Mouse (Mus musculus): Measurements from ENCODE around the gene E430018J23Rik. TPM values are rescaled to one million over a fixed set of nuclear protein-coding genes. Genes with fewer than 3 reads are reported as not detected.
"Not testable (repeated sequence)": the region's sequence is repeated elsewhere in the genome, so short reads cannot be mapped to it uniquely, and the experiment has no call there.

Gene E430018J23Rik
- polyA plus RNA-seq, 1 experiment from 2014 or later, result 9.7 TPM

DNA sequence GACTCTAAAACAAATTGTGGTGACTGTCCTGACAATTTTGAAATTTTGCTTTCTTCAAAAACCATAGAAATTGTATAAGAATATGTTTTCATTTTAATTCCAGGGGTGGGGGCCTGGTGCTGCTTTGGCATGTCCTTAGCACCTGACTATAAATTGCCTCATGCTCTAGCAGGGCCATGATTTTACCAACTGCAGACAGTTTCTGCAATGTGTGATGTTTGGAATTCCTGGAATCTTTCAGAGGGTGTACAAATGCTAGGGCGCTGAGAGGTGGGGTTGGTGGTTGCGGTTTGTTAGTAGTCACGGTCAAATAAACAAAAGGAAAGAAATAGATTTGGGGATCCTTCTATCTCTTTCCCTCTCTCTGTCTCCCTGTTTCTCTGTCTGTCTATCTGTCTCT lies 27.2 kb downstream of the E430018J23Rik start:
- no peaks in the 10 kb centered on the region for H3K4me1 ChIP-seq (replicated peaks; ENCODE audit: control insufficient read depth, insufficient read depth, low read length)
- H3K4me2 ChIP-seq (ENCODE audit: low read length), result no peak overlapping the region
- 0 out of 2 replicates have a peak, but pooled peaks cover 3% of the 10 kb centered on the region for H3K9me3 ChIP-seq (ENCODE audit: control insufficient read depth, low read length)
- H3K27me3 ChIP-seq (replicated peaks; ENCODE audit: control insufficient read depth, insufficient read depth, low read length), result peaks cover 6% of the 10 kb centered on the region; the same call in 1 of the 2 replicates
- ATAC-seq (replicated peaks; ENCODE audit: low FRiP score, low TSS enrichment, low read depth), result no peak
- H3K27ac ChIP-seq (ENCODE audit: low read depth), result no peak overlapping the region
- no peak overlapping the region for H3K4me3 ChIP-seq (ENCODE audit: low read depth, low read length)
- H3K36me3 ChIP-seq (ENCODE audit: control insufficient read depth, insufficient read depth, low read length), result no peaks in the 10 kb centered on the region
- WGBS, result 57% methylated on average over 3 of the region's 3 CpGs
- DNase-seq (ENCODE audit: low spot score), result no peak
- H3K9ac ChIP-seq (ENCODE audit: low read length), result no peak overlapping the region

- 56% methylated on average over 4 of the region's 4 CpGs for WGBS
- H3K4me1 ChIP-seq (replicated peaks; ENCODE audit: control insufficient read depth, insufficient read depth, low read length), result no peaks in the 10 kb centered on the region
- H3K4me2 ChIP-seq (ENCODE audit: low read length), result peak overlapping the region; percentile 59
- H3K36me3 ChIP-seq (ENCODE audit: control insufficient read depth, insufficient read depth, low read length), result no peaks in the 10 kb centered on the region
- no peak overlapping the region; the same call in 1 of the 2 replicates for H3K9ac ChIP-seq (ENCODE audit: low read length)
- DNase-seq (ENCODE audit: low spot score) (no peak), ATAC-seq (replicated peaks; ENCODE audit: low FRiP score, low TSS enrichment, low read depth) (no peak)
- H3K27me3 ChIP-seq (replicated peaks; ENCODE audit: control insufficient read depth, insufficient read depth, low read length), result peaks cover 6% of the 10 kb centered on the region; the same call in 1 of the 2 replicates
- no peak overlapping the region for H3K27ac ChIP-seq (ENCODE audit: low read depth)
- peak overlapping the region; percentile 31; the same call in 1 of the 2 replicates for H3K4me3 ChIP-seq (ENCODE audit: low read depth, low read length)
- H3K9me3 ChIP-seq (ENCODE audit: control insufficient read depth, low read length), result 0 out of 2 replicates have a peak, but pooled peaks cover 3% of the 10 kb centered on the region
Measured at GRCm38 (mm10) chr7:127364166-127364565, 29.3 kb downstream of the E430018J23Rik start.

DNA sequence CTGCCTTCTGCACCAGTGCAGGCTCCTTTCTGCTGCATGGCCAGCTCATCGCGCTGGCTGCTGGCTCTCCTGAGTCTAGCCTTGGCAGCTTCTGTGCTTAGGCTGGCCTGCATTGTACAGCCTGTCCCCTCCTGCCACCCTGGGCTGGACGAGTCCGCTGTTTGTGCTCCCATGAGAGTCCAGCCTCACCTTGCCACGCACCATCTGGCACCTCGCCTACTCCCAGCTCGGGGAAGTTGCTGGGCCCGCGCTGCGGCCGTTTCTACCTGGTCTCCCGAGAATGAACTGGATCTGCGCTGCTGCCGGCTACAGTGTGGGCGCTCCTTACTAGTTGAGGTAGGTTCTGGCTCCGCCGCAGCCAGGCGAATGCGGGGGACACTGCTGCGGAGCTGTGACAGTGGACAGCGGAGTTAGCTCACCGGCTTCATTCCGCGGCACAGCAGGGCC lies 29.9 kb downstream of the E430018J23Rik start:
- Histone ChIP-seq H3K27me3 (replicated peaks; ENCODE audit: control insufficient read depth, insufficient read depth, low read length) (peaks cover 6% of the 10 kb centered on the region; the same call in 1 of the 2 replicates), H3K9ac (ENCODE audit: low read length) (peak overlapping the region; percentile 51; the same call in 1 of the 2 replicates), H3K4me3 (ENCODE audit: low read depth, low read length) (peak overlapping the region; percentile 31), H3K9me3 (ENCODE audit: control insufficient read depth, low read length) (0 out of 2 replicates have a peak, but pooled peaks cover 3% of the 10 kb centered on the region), H3K36me3 (ENCODE audit: control insufficient read depth, insufficient read depth, low read length) (no peaks in the 10 kb centered on the region), H3K4me2 (ENCODE audit: low read length) (peak overlapping the region; percentile 59), H3K4me1 (replicated peaks; ENCODE audit: control insufficient read depth, insufficient read depth, low read length) (no peaks in the 10 kb centered on the region), H3K27ac (ENCODE audit: low read depth) (no peak overlapping the region)
- 2% methylated on average over 24 of the region's 24 CpGs for WGBS
- DNase-seq (ENCODE audit: low spot score) (peak; percentile 77), ATAC-seq (replicated peaks; ENCODE audit: low FRiP score, low TSS enrichment, low read depth) (peak; percentile 25; the same call in 1 of the 2 replicates)

DNA sequence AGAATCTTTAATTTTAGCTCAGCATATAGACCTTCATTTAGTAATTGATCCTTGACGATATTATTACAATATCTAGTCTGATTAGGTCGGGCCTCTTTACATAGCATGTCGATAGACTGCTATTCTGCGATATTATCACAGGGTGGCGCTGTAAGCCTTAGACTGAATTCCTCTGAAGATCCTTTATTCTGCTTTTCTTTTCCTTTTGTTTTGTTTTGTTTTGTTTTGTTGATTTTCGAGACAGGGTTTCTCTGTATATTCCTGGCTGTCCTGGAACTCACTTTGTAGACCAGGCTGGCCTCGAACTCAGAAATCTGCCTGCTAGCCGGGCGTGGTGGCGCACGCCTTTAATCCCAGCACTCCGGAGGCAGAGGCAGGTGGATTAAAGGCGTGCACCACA lies 31.0 kb downstream of the E430018J23Rik start:
- DNase-seq (ENCODE audit: low spot score), result peak; percentile 60
- not testable (repeated sequence) for H3K9me3 ChIP-seq (ENCODE audit: control insufficient read depth, low read length); H3K27ac ChIP-seq (ENCODE audit: low read depth); ATAC-seq (replicated peaks; ENCODE audit: low FRiP score, low TSS enrichment, low read depth); H3K4me1 ChIP-seq (replicated peaks; ENCODE audit: control insufficient read depth, insufficient read depth, low read length); H3K36me3 ChIP-seq (ENCODE audit: control insufficient read depth, insufficient read depth, low read length); H3K27me3 ChIP-seq (replicated peaks; ENCODE audit: control insufficient read depth, insufficient read depth, low read length); H3K4me3 ChIP-seq (ENCODE audit: low read depth, low read length); H3K9ac ChIP-seq (ENCODE audit: low read length)
- H3K4me2 ChIP-seq (ENCODE audit: low read length), result peak overlapping the region; percentile 30
- WGBS, result 27% methylated on average over 13 of the region's 13 CpGs

- Histone ChIP-seq H3K27ac (ENCODE audit: low read depth) (no peak overlapping the region), H3K4me1 (replicated peaks; ENCODE audit: control insufficient read depth, insufficient read depth, low read length) (no peaks in the 10 kb centered on the region), H3K9ac (ENCODE audit: low read length) (no peak overlapping the region; the same call in 1 of the 2 replicates), H3K36me3 (ENCODE audit: control insufficient read depth, insufficient read depth, low read length) (no peaks in the 10 kb centered on the region), H3K4me3 (ENCODE audit: low read depth, low read length) (no peak overlapping the region), H3K27me3 (replicated peaks; ENCODE audit: control insufficient read depth, insufficient read depth, low read length) (peaks cover 6% of the 10 kb centered on the region; the same call in 1 of the 2 replicates), H3K4me2 (ENCODE audit: low read length) (no peak overlapping the region), H3K9me3 (ENCODE audit: control insufficient read depth, low read length) (no peaks in the 10 kb centered on the region)
- 47% methylated on average over 13 of the region's 13 CpGs for WGBS
- DNase-seq (ENCODE audit: low spot score) (peak; percentile 55), ATAC-seq (replicated peaks; ENCODE audit: low FRiP score, low TSS enrichment, low read depth) (peak; percentile 82)
Measured at GRCm38 (mm10) chr7:127361449-127361848, 32.0 kb downstream of the E430018J23Rik start.

- H3K36me3 ChIP-seq (ENCODE audit: control insufficient read depth, insufficient read depth, low read length), result no peaks in the 10 kb centered on the region
- no peak overlapping the region for H3K4me3 ChIP-seq (ENCODE audit: low read depth, low read length)
- no peaks in the 10 kb centered on the region for H3K9me3 ChIP-seq (ENCODE audit: control insufficient read depth, low read length)
- no peak overlapping the region for H3K9ac ChIP-seq (ENCODE audit: low read length)
- ATAC-seq (replicated peaks; ENCODE audit: low FRiP score, low TSS enrichment, low read depth), result no peak
- H3K4me1 ChIP-seq (replicated peaks; ENCODE audit: control insufficient read depth, insufficient read depth, low read length), result no peaks in the 10 kb centered on the region
- H3K27ac ChIP-seq (ENCODE audit: low read depth), result no peak overlapping the region
- H3K4me2 ChIP-seq (ENCODE audit: low read length), result no peak overlapping the region
- no peak for DNase-seq (ENCODE audit: low spot score)
- H3K27me3 ChIP-seq (replicated peaks; ENCODE audit: control insufficient read depth, insufficient read depth, low read length), result peaks cover 8% of the 10 kb centered on the region; the same call in 1 of the 2 replicates
- 57% methylated on average over 4 of the region's 4 CpGs for WGBS
Measured at GRCm38 (mm10) chr7:127360265-127360664, 33.2 kb downstream of the E430018J23Rik start.

GRCm38 (mm10) chr7:127358472-127358871 lies 35.0 kb downstream of the E430018J23Rik start:
- 0 out of 2 replicates have a peak, but pooled peaks cover 2% of the 10 kb centered on the region for H3K27me3 ChIP-seq (replicated peaks; ENCODE audit: control insufficient read depth, insufficient read depth, low read length)
- WGBS, result 66% methylated on average over 4 of the region's 4 CpGs
- no peaks in the 10 kb centered on the region for H3K4me1 ChIP-seq (replicated peaks; ENCODE audit: control insufficient read depth, insufficient read depth, low read length)
- no peak overlapping the region for H3K4me3 ChIP-seq (ENCODE audit: low read depth, low read length)
- H3K27ac ChIP-seq (ENCODE audit: low read depth), result no peak overlapping the region
- no peaks in the 10 kb centered on the region for H3K36me3 ChIP-seq (ENCODE audit: control insufficient read depth, insufficient read depth, low read length)
- no peak overlapping the region for H3K4me2 ChIP-seq (ENCODE audit: low read length)
- no peak overlapping the region for H3K9ac ChIP-seq (ENCODE audit: low read length)
- DNase-seq (ENCODE audit: low spot score), result no peak
- H3K9me3 ChIP-seq (ENCODE audit: control insufficient read depth, low read length), result no peaks in the 10 kb centered on the region; the same call in 1 of the 2 replicates
- no peak for ATAC-seq (replicated peaks; ENCODE audit: low FRiP score, low TSS enrichment, low read depth)

GRCm38 (mm10) chr7:127357871-127358270 lies 35.6 kb downstream of the E430018J23Rik start:
- DNase-seq (ENCODE audit: low spot score), result no peak
- no peaks in the 10 kb centered on the region for H3K36me3 ChIP-seq (ENCODE audit: control insufficient read depth, insufficient read depth, low read length)
- no peak overlapping the region for H3K9ac ChIP-seq (ENCODE audit: low read length)
- 0 out of 2 replicates have a peak, but pooled peaks cover 2% of the 10 kb centered on the region for H3K27me3 ChIP-seq (replicated peaks; ENCODE audit: control insufficient read depth, insufficient read depth, low read length)
- WGBS, result 77% methylated on average over 2 of the region's 2 CpGs
- no peaks in the 10 kb centered on the region for H3K4me1 ChIP-seq (replicated peaks; ENCODE audit: control insufficient read depth, insufficient read depth, low read length)
- no peak overlapping the region for H3K27ac ChIP-seq (ENCODE audit: low read depth)
- H3K9me3 ChIP-seq (ENCODE audit: control insufficient read depth, low read length), result no peaks in the 10 kb centered on the region; the same call in 1 of the 2 replicates
- no peak overlapping the region for H3K4me2 ChIP-seq (ENCODE audit: low read length)
- no peak overlapping the region for H3K4me3 ChIP-seq (ENCODE audit: low read depth, low read length)
- ATAC-seq (replicated peaks; ENCODE audit: low FRiP score, low TSS enrichment, low read depth), result no peak

- no peak overlapping the region for H3K4me3 ChIP-seq (ENCODE audit: low read depth, low read length)
- H3K27ac ChIP-seq (ENCODE audit: low read depth), result no peak overlapping the region
- no peak overlapping the region for H3K4me2 ChIP-seq (ENCODE audit: low read length)
- DNase-seq (ENCODE audit: low spot score) (no peak), ATAC-seq (replicated peaks; ENCODE audit: low FRiP score, low TSS enrichment, low read depth) (no peak)
- no peaks in the 10 kb centered on the region for H3K4me1 ChIP-seq (replicated peaks; ENCODE audit: control insufficient read depth, insufficient read depth, low read length)
- no peak overlapping the region for H3K9ac ChIP-seq (ENCODE audit: low read length)
- H3K9me3 ChIP-seq (ENCODE audit: control insufficient read depth, low read length), result no peaks in the 10 kb centered on the region; the same call in 1 of the 2 replicates
- H3K27me3 ChIP-seq (replicated peaks; ENCODE audit: control insufficient read depth, insufficient read depth, low read length), result 0 out of 2 replicates have a peak, but pooled peaks cover 2% of the 10 kb centered on the region
- WGBS, result 59% methylated on average over 3 of the region's 3 CpGs
- H3K36me3 ChIP-seq (ENCODE audit: control insufficient read depth, insufficient read depth, low read length), result no peaks in the 10 kb centered on the region
Measured at GRCm38 (mm10) chr7:127355796-127356195, 37.6 kb downstream of the E430018J23Rik start.
